Mouse (Mus musculus) brain, embryonic 14.5 days (tissue): Measurements from ENCODE around the gene Tas1r3.

ENCODE experiments used
- CTCF ChIP-seq: fragments of 200-500 bp; IDR thresholded peaks from 2 replicates; pipeline ENCODE4 v1.5.1; 2012; ENCODE audit warnings: inconsistent platforms, mild to moderate bottlenecking, moderate library complexity, borderline replicate concordance; ENCODE audit not compliant: insufficient read depth, insufficient read length; ENCODE audit errors: extremely low read depth
- POLR2A ChIP-seq: fragments of 200-500 bp; IDR thresholded peaks from 2 replicates; pipeline ENCODE4 v1.6.1; 2012; ENCODE audit warnings: mild to moderate bottlenecking, inconsistent platforms, borderline replicate concordance; ENCODE audit not compliant: poor library complexity, insufficient read depth, insufficient read length, severe bottlenecking; ENCODE audit errors: extremely low read depth

DNA sequence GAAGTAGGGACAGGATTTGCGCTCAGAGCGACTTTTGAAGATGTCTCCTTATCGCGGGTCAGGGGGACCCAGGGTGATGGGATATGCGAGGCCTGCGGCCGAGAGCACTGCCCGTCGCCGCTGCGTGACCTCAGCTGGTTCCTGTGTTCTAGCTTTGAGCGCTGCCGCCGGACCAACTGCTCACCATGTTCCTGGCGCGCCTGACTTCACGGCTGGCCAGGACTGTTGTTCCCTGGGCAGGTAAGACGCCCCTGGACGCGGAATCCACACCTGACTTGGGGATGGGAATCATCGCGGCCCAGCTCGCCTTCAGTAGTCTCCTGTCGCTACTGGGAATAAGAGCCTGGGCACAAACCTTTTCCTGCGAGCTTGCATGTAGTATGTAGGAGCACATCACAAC, 31.3 kb downstream of the Tas1r3 start:
- no peak for TF ChIP-seq CTCF
- TF ChIP-seq POLR2A, result no peak
